Mouse (Mus musculus): ENCODE data around the gene Svopl.

Gene Svopl

DNA sequence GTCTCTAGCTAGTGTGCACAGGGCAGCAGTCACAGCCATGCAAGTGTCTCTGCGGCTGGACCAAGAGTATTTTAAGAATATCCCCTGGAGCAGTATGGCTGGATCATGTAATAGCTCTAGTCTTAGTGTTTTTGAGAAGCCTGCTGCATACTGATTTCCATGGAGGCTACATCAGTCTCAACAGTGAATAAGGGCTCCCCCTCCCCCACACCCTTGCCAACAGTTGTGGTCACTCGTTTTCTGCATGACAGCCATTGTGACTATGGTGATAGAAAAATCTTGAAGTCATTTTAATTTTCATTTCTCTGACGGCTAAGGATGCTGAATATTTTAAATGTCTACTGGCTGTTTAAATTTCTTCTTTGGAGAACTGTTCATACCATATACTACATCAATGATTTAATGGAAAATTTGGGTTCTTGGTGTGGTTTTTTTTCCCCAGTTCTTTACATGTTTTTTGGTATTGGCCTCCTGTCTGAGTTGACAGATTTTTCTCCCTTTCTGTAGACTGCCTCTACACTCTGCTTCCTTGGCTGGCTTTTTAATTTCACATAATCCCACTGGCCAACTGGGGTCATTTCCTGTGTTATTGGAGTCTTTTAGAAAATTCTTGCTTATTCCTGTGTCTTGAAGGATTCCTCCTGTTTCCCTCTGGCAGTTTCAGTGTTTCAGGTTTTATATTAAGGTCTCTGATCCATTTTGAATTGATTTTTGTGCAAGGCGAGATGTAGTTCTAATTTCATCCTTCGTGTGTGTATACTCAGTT lies 13.8 kb downstream of the Svopl start:
- CTCF ChIA-PET, result no interaction called here

DNA sequence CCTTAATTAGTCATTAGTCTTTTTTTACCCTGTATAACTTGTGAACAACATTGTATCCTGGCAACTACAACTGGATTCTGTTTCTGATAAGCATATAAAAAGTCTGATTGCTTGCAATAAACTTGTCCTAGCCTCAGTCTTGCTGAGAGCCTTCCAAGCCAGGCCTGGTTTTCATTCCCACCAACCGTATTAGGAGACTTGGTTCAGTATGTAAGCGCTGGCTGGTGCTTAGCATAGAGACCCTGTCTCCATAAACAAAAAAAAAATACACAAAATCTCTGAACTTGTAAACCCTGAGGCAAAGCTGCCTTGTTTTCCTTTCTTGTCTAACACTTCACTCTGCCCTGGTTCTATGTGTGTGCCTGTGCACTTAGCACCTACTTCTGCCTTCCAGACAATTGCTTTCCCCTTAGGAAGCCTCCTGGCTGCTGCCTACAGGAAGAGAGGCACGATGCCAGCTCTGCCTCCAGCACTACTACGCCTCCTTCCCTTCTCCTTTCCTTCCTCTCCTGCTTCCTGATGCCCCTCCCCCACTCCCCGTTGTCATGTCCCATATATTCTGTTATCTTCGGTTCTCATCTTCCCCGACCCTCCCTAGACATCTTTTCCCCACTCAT lies 14.8 kb downstream of the Svopl start:
- CTCF ChIA-PET, result no interaction called here

DNA sequence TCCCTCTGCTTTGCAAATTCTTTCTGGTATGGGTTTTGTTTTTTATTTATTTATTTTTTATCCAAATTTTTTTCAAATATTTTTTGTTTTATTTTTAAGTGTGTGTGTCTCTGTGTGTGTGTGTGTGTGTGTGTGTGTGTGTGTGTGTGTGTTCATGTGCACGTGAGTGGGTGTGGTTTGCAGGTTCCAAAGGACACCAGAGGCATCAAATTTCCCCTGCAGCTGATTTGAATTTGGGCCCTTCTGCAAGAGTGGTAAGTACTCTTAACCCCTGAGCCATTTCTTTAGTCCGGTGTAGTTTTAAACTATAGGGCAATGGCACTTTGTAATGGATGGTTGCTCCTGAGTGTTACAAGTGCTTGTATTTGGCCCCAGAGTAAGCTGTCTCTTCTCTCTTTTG lies 18.6 kb downstream of the Svopl start:
- CTCF ChIA-PET, result no interaction called here

DNA sequence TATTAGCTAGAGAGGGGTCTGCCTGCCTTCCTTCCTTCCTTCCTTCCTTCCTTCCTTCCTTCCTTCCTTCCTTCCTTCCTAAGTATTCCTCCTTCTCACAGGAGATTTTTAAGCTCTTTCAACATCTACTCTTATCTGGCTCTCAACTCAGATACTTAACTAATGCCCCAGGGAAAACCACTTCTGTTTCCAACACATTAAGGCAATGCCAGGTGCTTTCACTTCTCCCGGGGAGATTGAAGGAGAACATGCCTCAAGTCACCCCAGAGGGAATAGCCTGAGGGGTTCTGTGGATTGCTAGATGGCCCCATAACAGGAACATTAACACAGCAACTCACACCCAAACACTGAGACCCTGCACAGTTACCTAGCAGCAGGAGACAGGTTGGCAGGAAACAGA lies 19.0 kb downstream of the Svopl start:
- CTCF ChIA-PET, result no interaction called here

DNA sequence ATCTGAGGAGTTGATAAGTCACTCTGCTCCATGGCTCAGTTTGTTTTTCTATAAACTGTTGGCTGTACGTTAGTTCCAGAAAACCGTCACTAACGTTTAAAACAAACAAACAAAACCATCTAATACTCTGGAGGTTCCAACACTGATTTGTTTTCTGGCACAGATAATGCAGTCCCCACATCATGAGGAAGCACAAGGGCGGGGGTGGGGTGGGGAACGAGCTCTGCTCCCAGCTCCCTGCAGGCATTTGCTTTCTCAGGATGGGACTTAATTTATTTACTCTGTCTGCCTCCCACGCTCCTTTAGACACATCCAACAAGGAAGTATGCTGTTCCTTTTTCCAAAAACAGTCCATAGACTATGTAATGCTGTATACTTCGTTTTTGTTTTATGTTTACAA lies 23.5 kb downstream of the Svopl start:
- CTCF ChIA-PET, result no interaction called here

DNA sequence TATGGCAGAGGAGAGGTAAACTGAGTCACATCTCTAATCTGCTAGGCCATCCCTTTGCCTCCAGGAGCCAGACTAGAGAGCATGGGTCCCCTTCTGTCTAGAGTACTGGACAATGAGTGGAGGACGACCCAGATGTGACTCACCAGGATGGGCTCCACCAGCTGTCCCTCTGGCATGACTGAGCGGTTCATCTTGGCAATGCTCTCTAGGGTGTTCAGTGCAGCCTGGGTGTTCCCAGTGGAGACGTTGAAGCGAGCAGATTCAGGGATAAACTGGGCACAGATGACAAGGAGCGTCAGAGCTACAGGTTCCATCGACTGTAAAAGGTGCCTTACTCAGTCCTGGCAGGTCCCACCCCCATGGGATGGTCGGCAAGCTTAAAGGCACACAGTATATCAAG lies 25.4 kb downstream of the Svopl start:
- CTCF ChIA-PET, result no interaction called here

DNA sequence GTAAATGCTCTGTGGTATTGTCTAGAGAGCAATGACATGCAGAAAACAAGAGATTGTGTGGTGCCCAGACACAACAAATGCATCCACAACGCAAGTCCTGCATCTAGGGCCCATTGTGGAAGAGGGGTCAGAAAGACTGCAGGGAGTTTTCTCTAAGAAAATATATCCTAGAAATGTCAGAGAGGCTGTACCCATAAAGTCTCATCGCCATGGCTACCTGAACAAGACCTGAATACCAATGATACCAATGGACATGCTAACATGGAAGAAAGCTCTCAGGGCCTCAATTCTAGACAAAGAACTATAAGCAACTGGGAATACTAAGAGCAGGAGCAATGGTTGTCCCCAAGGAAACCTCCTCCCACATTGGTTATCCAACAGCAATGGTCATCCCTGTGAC lies 34.0 kb downstream of the Svopl start:
- CTCF ChIA-PET, result no interaction called here

DNA sequence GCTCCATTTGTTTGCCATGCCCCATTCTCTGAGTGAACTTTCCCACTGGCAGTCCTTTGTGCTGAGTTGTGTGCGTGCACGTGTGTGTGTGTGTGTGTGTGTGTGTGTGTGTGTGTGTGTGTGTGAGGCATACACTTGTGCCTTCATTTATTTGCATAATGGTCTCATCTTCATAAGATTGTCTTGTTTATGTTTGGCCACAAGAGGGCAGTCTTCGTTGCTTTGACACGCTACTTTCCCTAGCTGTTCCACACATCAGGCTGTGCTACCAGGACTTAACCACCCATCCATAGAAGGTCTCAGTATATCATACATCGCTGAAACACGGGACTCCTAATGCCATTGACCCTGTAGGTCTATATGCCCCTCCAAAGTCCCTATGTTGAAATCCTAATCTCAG lies 39.3 kb downstream of the Svopl start:
- CTCF ChIA-PET, result interaction anchor here (0.6 to 1.0 kb wide), 3 partner anchors 58 to 194 kb away, joined by 3 to 6 read pairs (median 3); no protein-coding TSS in a partner anchor

DNA sequence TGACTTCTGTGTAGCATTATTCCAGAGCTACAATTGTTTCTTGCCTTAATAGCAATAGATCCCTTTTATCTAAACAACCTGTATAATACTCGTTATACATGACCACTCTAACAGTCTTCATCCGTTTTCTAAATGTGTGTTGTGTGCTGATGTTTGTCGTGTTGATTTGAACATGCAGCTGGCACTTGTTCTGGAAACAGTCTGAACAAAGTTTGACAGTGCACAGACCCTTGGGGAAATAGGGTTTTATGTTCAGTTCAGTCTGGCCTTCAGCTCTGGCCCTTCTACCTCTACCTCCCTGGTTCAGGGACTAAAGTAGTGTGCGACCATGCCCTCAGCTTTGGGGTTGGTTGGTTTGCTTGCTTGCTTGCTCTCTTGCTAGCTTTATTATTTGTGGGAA lies 79.4 kb downstream of the Svopl start:
- CTCF ChIA-PET, result interaction anchor here (0.7 kb wide), 1 partner anchor 371 kb away, joined by 6 read pairs; no protein-coding TSS in a partner anchor

DNA sequence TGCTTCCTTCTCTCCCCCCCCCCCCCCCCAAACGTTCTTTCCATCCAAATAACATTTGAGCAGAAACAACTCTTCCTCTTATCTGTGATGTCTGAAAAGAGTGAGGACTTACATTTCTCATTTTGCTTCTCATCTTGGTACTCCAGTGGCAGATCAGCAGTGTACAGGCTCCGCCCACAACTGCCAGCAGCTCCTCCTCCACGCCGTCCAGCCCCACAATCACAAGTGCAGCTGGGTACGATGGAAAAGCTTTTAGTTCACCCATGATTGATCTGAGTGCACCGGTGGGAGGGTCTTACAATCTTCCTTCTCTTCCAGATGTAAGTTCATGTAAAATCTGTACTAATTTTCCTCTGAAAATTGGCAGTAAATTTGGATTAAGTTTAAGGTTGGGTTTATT lies 95.5 kb downstream of the Svopl start:
- CTCF ChIA-PET, result no interaction called here

DNA sequence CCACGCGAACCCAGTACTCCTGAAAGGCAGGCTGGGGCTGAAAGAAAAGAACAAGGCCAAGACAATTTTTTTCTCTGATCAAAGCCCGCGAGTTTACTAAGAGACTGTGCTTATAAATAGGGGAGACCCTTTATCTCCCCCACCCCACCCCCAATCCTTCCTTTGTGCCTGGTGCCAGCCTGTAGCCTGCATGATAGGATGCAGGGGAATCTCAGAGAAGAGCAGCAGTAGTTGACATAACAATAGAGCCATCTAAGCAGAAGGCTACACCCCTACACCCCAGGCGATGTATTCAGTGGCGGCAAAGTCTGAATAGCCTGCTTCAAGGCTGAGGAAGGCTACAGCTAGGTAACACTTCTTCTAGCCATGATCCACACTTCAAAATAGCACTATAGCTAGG lies 110.3 kb downstream of the Svopl start:
- CTCF ChIA-PET, result interaction anchor here (0.6 kb wide), 1 partner anchor 20 kb away, joined by 3 read pairs; no protein-coding TSS in a partner anchor

Measured in spleen, embryonic (tissue).